Mouse (Mus musculus) spleen, embryonic (tissue): ENCODE results near the gene Laptm5.

Source experiments
- CTCF ChIA-PET: fragments of 350-600 bp; sonication (Branson Sonifier 250); formaldehyde crosslinking; loops from one replicate; lab custom pipeline; 2022; lab: Charles Lee

Laptm5 gene

DNA sequence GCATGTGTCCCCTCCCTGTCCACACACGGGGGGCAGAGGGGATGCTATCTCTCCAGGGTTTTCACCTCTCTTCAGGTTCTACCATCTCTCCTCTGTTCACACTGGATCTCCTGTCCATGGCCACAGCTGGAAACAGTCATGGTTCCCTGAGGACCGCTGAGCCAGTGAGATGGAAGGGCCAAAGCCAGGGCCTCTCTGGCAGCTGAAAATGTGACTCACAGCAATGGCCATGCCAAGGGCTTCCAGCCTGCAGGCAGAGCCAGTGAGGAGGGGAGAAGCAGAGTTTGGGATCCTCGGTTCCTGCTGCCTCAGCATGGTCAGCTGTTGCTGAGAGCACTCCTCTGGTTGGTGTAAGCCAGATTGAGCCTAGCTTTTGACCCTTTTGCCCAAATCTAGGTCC, 66.1 kb downstream of the Laptm5 start:
- CTCF ChIA-PET, result no interaction called here

DNA sequence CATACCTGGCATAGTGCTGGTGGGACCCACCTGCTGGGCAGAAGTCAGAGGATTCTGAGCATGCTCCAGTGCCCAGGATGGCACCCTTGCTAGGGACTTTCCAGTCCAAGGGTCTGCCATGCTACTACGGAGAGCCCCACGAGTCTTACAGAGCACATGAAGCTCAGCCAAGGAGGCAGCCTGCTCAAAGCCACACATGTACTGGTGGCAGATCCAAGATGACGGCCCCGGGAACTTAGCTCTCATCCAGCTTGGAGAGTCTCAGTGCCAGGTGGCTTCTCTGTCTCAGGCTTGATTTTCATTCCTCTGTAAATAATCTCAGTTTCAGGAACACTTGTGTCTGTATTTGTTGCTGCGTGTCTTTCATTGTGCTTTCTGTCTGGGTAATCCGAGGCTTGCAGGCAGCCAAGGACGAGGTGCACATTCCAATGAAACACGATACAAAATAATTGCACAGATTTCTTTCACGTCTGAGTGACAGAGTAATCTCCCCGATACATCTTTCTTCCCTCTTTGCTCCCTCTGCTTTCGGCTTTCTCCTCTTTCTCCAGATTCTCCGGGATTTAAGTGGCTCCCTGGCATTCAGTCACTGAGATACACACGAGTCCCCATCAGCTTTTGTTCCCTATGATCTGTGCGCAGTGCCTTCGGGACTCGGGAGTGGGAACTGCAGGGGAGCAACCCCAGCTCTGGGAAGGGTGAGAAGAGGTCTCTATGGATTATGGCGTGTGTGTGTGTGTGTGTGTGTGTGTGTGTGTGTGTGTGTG, 71.7 kb downstream of the Laptm5 start:
- CTCF ChIA-PET, result no interaction called here
